Comparison of ENCODE assay signal across 26 mouse cellular contexts in genomic region chr3:132131939-132132338, GRCm38 (mm10). TPM values are rescaled to one million over a fixed set of nuclear protein-coding genes. Genes with fewer than 3 reads are reported as not detected.
DNase-seq lines count a peak whose midpoint lies in the region; ATAC-seq and TF ChIP-seq lines count a peak whose summit lies in the region.
"Had no signal": no experiment of that assay in that cellular context is flagged by ENCODE, and none has a peak within 500 bp of the region (broad histone marks: within the 10 kb centered on the region; RNA-seq: fewer than 3 reads in every experiment).

No protein-coding gene starts in this region.

- no peak for TF ChIP-seq CTCF in brain, embryonic 14.5 days (IDR thresholded peaks at IDR 0.05; ENCODE audit: borderline replicate concordance, extremely low read depth, insufficient read depth, insufficient read length)

- ATAC-seq in forebrain, embryonic 15.5 days (replicated peaks) = 0 out of 2 replicates have a peak, but pooled peaks have one; percentile 29
- ATAC-seq: CD4-positive, CD25-positive, alpha-beta regulatory T cell, adult 4 months; hindbrain, postnatal 0 days; inflammation-experienced regulatory T-cells, adult 6 months; intestine, embryonic 16.5 days; Patski had no signal

- H3K27ac ChIP-seq in forebrain, embryonic 15.5 days (replicated peaks) = no peak overlapping the region
- no peak overlapping the region for H3K27ac ChIP-seq in forebrain, embryonic 10.5 days
- H3K27ac ChIP-seq: heart, embryonic 15.5 days; hindbrain, embryonic 14.5 days; hindbrain, postnatal 0 days had no signal

- H3K36me3 ChIP-seq in forebrain, embryonic 15.5 days = no peaks in the 10 kb centered on the region
- no peaks in the 10 kb centered on the region for H3K36me3 ChIP-seq in forebrain, embryonic 10.5 days (replicated peaks)
- H3K36me3 ChIP-seq: heart, embryonic 12.5 days; heart, embryonic 15.5 days had no signal

- no peak for TF ChIP-seq POLR2A in brain, embryonic 14.5 days (IDR thresholded peaks at IDR 0.05; ENCODE audit: borderline replicate concordance, extremely low read depth, insufficient read depth, insufficient read length, poor library complexity, severe bottlenecking)

- DNase-seq in forebrain, embryonic 10.5 days (ENCODE audit: extremely low spot score, low spot score) = no peak
- DNase-seq in retina, postnatal 1 day = peak; percentile 13
- no peak for DNase-seq in retina, embryonic 14.5 days (ENCODE audit: low spot score)
- DNase-seq in brain, embryonic 14.5 days (ENCODE audit: low read depth) = peak; percentile 49
- DNase-seq in cerebellum, postnatal 4 days (ENCODE audit: low spot score in 2 of 2) = no peak
- DNase-seq: adrenal gland, postnatal 10 days; adrenal gland, postnatal 36 days; cerebellum, adult 11-12 months; cerebellum, adult 8-10 months; cerebellum, postnatal 10 days; cerebellum, postnatal 36 days; gastrocnemius, postnatal 25 days; heart, adult 18-20 months; heart, postnatal 10 days; heart, postnatal 4 days; kidney, adult 18-20 months; kidney, adult 9 months had no signal

- H3K27me3 ChIP-seq in forebrain, embryonic 15.5 days = no peaks in the 10 kb centered on the region; the same call in 1 of the 2 replicates
- H3K27me3 ChIP-seq in forebrain, embryonic 10.5 days (ENCODE audit: poor library complexity, severe bottlenecking) = no peaks in the 10 kb centered on the region
- H3K27me3 ChIP-seq: heart, embryonic 12.5 days; heart, embryonic 15.5 days; Patski had no signal

- H3K4me3 ChIP-seq in forebrain, embryonic 15.5 days = no peak overlapping the region
- no peak overlapping the region for H3K4me3 ChIP-seq in forebrain, embryonic 10.5 days
- H3K4me3 ChIP-seq: heart, embryonic 12.5 days; heart, embryonic 15.5 days had no signal

- H3K9me3 ChIP-seq in forebrain, embryonic 15.5 days = no peaks in the 10 kb centered on the region
- H3K9me3 ChIP-seq in forebrain, embryonic 10.5 days = no peaks in the 10 kb centered on the region
- H3K9me3 ChIP-seq: heart, embryonic 12.5 days; heart, embryonic 15.5 days had no signal

- H3K4me2 ChIP-seq in forebrain, embryonic 15.5 days (replicated peaks) = no peak overlapping the region
- H3K4me2 ChIP-seq: heart, embryonic 12.5 days; heart, embryonic 15.5 days; hindbrain, embryonic 14.5 days had no signal

- no peak overlapping the region for H3K9ac ChIP-seq in forebrain, embryonic 15.5 days (replicated peaks)
- H3K9ac ChIP-seq: heart, embryonic 12.5 days; heart, embryonic 15.5 days; hindbrain, embryonic 14.5 days had no signal

- 58% methylated on average over 4 of the region's 4 CpGs for WGBS in forebrain, embryonic 15.5 days
- WGBS in forebrain, embryonic 10.5 days = 82% methylated on average over 4 of the region's 4 CpGs

- H3K4me1 ChIP-seq in forebrain, embryonic 15.5 days = no peaks in the 10 kb centered on the region
- no peaks in the 10 kb centered on the region for H3K4me1 ChIP-seq in forebrain, embryonic 10.5 days
- H3K4me1 ChIP-seq: heart, embryonic 12.5 days; heart, embryonic 15.5 days had no signal

RNA-seq across cellular contexts. Expression of gene Dkk2, which starts 46.8 kb away (rescaled TPM):
- polyA plus RNA-seq in forebrain, embryonic 15.5 days (2015; fragmentation: Nextera tagmentation; extraction: Ambion mirVana) = 1.3 and 1.8 TPM in 2 replicates
- polyA plus RNA-seq in forebrain, embryonic 10.5 days (2016; fragmentation: Nextera tagmentation; extraction: Ambion mirVana) = 2.9 and 4.2 TPM in 2 replicates
- 1.6 and 2.6 TPM in 2 replicates for polyA plus RNA-seq in brain, embryonic 14.5 days (2012; rRNA removed)

Comparison
In these comparisons a context has a peak if more than half of its experiments do, and no peak if none do; other contexts are left out.
1. DNase-seq: peak in retina, postnatal 1 day (single experiment) and brain, embryonic 14.5 days (single experiment); none in forebrain, embryonic 10.5 days (single experiment), retina, embryonic 14.5 days (single experiment) and cerebellum, postnatal 4 days (0 of 2).